Mouse (Mus musculus) forebrain, embryonic 11.5 days (tissue): ENCODE data around the gene Gorasp1. TPM values are rescaled to one million over a fixed set of nuclear protein-coding genes. Genes with fewer than 3 reads are reported as not detected.

Experiments used
- ATAC-seq: fragments of 200-750 bp; cut with Nextera tagmentation; replicated peaks from 2 replicates; pipeline ENCODE4 v1.8.0; 2017; ENCODE audit warnings: moderate TSS enrichment; ENCODE audit not compliant: low FRiP score
- DNase-seq: peaks from one replicate; pipeline ENCODE4 v3.0.0-alpha.2; 2017; ENCODE audit warnings: low spot score
- H3K27ac ChIP-seq: fragments of 300-500 bp; sonication (generic); 2 replicates; pipeline ENCODE4 v1.5.1; 2014; ENCODE audit warnings: low read depth, low read length
- H3K27me3 ChIP-seq: fragments of 300-500 bp; sonication (generic); 2 replicates; pipeline ENCODE4 v1.6.1; 2014; ENCODE audit warnings: mild to moderate bottlenecking, low read length, mixed read lengths; ENCODE audit not compliant: control insufficient read depth, insufficient read depth
- H3K36me3 ChIP-seq: fragments of 300-500 bp; sonication (generic); 2 replicates; pipeline ENCODE4 v1.6.1; 2014; ENCODE audit warnings: mild to moderate bottlenecking, low read length, moderate library complexity, mixed read lengths; ENCODE audit not compliant: control insufficient read depth, insufficient read depth
- H3K4me1 ChIP-seq: fragments of 300-500 bp; sonication (generic); replicated peaks from 2 replicates; pipeline ENCODE4 v1.6.1; 2014; ENCODE audit warnings: low read length, mixed read lengths; ENCODE audit not compliant: control insufficient read depth, insufficient read depth
- H3K4me2 ChIP-seq: fragments of 300-500 bp; sonication (generic); 2 replicates; pipeline ENCODE4 v1.6.1; 2014; ENCODE audit warnings: low read depth, mild to moderate bottlenecking, low read length, moderate library complexity, mixed read lengths; ENCODE audit not compliant: severe bottlenecking
- H3K4me3 ChIP-seq: fragments of 300-500 bp; sonication (generic); 2 replicates; pipeline ENCODE4 v1.5.1; 2014; ENCODE audit warnings: low read depth, low read length
- H3K9ac ChIP-seq: fragments of 300-500 bp; sonication (generic); 2 replicates; pipeline ENCODE4 v1.6.1; 2014; ENCODE audit warnings: low read length
- H3K9me3 ChIP-seq: fragments of 300-500 bp; sonication (generic); 2 replicates; pipeline ENCODE4 v1.6.1; 2016; ENCODE audit warnings: low read length, mixed read lengths; ENCODE audit not compliant: control insufficient read depth
- WGBS: fragments of 180-500 bp; shearing (Covaris S2); extraction: QIAGEN DNeasy Blood & Tissue Kit; methylation state at CpG from one replicate; pipeline ENCODE4 v1.1.7; 2014; 5-methylcytosine and 5-hydroxymethylcytosine counted together
- polyA plus RNA-seq: library from polyadenylated mRNA; unstranded; fragments of >200 nt; fragmentation: Nextera tagmentation; extraction: Ambion mirVana; gene quantifications from 2 replicates; pipeline ENCODE4 v1.2.1, GENCODE M21; 2014

Gorasp1 gene
- polyA plus RNA-seq, 1 experiment from 2014 or later = 19.3 TPM

DNA sequence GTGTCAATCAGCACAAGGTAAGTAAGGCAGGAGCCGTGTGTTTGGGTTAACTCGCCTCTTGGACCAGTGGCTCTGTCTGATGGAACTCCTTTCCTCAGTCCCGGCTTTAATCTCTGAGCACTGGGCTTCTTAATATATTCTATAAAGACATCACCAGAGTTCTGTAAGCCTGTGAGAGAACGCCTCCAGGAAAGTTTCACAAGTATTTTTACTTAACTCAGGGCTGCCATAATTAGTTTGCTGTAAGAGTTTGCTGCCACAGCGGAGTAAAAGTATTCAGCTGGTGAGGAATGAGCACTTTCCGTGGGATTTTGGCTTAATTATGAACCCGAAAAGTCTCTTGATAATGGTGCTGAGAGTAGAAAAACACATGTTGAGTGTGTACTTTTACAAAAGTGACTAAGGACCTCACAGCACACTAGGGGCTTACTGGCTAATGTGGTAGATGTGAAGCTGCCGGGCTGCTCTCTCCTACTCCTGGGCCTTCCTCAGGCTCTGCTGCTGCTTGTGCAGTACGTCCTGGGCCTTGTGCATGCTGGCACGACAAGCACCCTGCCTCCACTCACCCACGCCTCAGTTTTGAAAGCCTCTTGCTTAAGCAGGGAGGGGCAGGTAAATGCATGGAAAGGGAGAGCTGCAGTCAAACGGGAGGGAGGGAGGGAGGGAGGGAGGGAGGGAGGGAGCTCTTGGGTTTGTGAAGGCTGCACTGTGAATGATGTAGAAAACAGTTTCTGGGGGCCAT lies 34.8 kb downstream of the Gorasp1 start:
- Histone ChIP-seq H3K9ac (no peak overlapping the region), H3K9me3 (no peaks in the 10 kb centered on the region), H3K27ac (no peak overlapping the region), H3K36me3 (peaks cover 9% of the 10 kb centered on the region; the same call in 1 of the 2 replicates), H3K4me2 (no peak overlapping the region), H3K4me3 (no peak overlapping the region), H3K27me3 (no peaks in the 10 kb centered on the region), H3K4me1 (no peaks in the 10 kb centered on the region)
- 84% methylated on average over 12 of the region's 12 CpGs for WGBS
- DNase-seq = no peak
- no peak for ATAC-seq

DNA sequence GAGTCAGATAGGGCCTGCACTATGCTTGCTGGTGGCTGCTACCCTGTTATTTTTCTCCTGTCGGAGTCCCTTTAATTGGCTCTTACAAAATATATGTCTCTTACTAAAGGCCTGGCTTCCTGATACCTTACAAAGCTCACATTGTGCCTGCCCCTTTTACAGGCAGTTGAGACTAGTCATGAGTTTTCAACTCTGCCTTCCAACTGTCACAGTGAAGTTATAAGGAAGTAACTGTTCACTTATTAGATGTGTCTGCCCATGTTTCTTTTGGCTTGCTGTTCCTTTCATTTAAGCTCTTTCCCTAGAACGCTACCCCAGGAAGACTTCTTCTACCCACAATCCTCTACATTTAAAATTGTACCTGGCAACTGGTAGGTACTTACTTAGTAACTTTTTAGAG lies 37.9 kb downstream of the Gorasp1 start:
- Histone ChIP-seq H3K4me3 (no peak overlapping the region), H3K27ac (no peak overlapping the region), H3K27me3 (no peaks in the 10 kb centered on the region), H3K9me3 (no peaks in the 10 kb centered on the region), H3K4me2 (no peak overlapping the region), H3K4me1 (peaks cover 6% of the 10 kb centered on the region), H3K9ac (no peak overlapping the region), H3K36me3 (no peaks in the 10 kb centered on the region)
- DNase-seq = no peak
- 89% methylated on average over 2 of the region's 2 CpGs for WGBS
- ATAC-seq = no peak

DNA sequence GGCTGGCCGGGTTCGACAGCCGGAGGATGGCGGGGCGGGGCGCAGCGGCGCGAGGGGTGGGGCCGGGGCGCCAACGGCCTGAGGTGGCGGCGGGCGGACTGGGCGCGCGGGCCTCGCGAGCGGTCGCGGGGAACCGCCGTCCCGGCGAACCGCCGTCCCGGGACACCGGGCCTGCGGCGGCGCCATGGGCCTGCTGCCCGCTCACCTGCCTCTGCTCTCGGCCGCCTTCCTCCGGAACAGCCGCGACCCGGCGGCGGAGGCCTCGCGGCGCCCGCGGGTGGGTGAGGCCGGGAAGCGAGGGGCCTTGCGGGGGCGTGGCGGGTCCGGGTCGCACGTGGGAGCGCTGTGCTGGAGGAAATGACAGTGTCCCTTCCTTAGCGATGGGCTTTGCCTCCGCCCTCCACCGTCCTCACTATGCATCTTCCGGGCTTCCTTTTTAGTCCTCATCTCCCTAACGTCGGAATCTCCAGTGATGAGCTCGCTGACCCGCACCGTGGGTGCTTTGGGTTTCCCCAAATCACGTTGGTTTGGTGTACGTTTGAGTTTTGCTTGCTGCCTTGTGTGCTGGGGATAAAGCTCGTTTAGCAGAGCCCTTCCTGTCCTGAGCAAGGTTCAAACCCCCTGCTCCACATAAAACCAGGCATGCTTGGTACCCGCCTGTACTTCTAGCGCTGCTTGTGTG lies 42.2 kb downstream of the Gorasp1 start:
- peak overlapping the region; percentile 82 for H3K9ac ChIP-seq
- H3K4me2 ChIP-seq = peak overlapping the region; percentile 82
- WGBS = 2% methylated on average over 28 of the region's 71 CpGs
- peak overlapping the region; percentile 75; the same call in 1 of the 2 replicates for H3K27ac ChIP-seq
- ATAC-seq (peak; percentile 66), DNase-seq (no peak)
- H3K4me3 ChIP-seq = peak overlapping the region; percentile 95
- H3K36me3 ChIP-seq = no peaks in the 10 kb centered on the region
- H3K4me1 ChIP-seq = peaks cover 6% of the 10 kb centered on the region
- H3K9me3 ChIP-seq = no peaks in the 10 kb centered on the region
- no peaks in the 10 kb centered on the region for H3K27me3 ChIP-seq

DNA sequence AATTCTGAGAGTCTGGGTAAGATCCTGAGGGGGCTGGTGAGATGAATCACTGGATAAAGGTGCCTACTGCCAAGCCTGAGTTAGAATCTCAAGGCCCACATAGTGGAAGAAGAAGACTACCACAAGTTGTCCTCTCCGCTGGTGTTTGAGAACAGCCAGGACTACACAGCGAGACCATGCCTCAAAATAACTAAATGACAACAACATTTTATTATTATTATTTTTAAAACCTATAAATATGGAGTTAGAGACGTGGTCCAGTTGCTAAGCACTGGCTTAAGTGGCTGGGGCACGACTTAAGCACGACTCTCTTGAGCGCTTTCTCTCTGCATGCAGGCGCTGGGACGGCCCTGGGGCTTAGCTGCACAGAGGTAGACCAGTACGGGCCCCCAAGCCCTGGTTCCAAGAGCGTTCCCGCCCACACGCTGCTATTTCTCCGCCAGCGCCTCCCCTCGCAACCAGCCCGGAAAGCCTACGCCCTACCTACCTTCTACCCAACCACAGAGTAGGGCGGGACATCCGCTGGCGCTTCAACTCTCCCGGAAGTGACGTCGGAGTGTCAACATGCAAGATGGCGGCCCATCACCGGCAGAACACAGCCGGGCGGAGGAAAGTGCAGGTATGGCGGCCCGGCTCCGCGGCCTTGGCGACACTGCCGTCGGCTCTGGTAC lies 42.9 kb downstream of the Gorasp1 start, which contains the start of gene Wdr48:
Gene Wdr48 (plus strand): TSS at position 540 of the 671 bp plus-strand sequence.
- Histone ChIP-seq H3K27ac (peak within 1 kb of the TSS; percentile 75), H3K4me1 (peaks cover 11% of the 10 kb centered on the region), H3K36me3 (no peaks in the 10 kb centered on the region), H3K4me3 (peak within 1 kb of the TSS; percentile 95), H3K4me2 (peak within 1 kb of the TSS; percentile 82), H3K9ac (peak within 1 kb of the TSS; percentile 82), H3K27me3 (no peaks in the 10 kb centered on the region), H3K9me3 (no peaks in the 10 kb centered on the region)
- ATAC-seq (peak; percentile 98), DNase-seq (peak; percentile 98)
- WGBS = 3% methylated on average over 34 of the region's 34 CpGs

DNA sequence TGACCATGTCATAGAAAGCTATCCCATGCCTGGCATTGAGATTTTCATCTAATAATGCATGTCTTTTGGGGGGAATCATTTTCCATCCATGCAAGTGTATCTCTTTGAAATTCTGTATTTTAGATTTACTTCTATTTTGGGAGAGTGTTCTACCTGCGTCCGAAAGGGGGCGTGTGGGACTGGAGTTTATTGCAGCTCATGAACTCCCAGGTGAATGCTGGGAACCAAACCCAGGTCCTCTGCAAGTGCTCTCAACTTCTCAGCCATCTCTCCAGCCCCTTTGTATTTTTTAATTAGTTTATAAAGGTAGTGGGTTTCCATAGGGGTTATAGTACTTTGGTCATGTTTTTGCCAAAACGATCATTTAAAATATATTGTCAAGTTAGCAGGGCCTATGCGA lies 43.5 kb downstream of the Gorasp1 start:
- WGBS = 81% methylated on average over 5 of the region's 5 CpGs
- H3K4me2 ChIP-seq = peak overlapping the region; percentile 62; the same call in 1 of the 2 replicates
- no peak overlapping the region for H3K4me3 ChIP-seq
- H3K9me3 ChIP-seq = no peaks in the 10 kb centered on the region
- no peaks in the 10 kb centered on the region for H3K36me3 ChIP-seq
- DNase-seq (no peak), ATAC-seq (no peak)
- H3K4me1 ChIP-seq = peaks cover 15% of the 10 kb centered on the region
- H3K27ac ChIP-seq = no peak overlapping the region
- no peaks in the 10 kb centered on the region for H3K27me3 ChIP-seq
- H3K9ac ChIP-seq = peak overlapping the region; percentile 82

DNA sequence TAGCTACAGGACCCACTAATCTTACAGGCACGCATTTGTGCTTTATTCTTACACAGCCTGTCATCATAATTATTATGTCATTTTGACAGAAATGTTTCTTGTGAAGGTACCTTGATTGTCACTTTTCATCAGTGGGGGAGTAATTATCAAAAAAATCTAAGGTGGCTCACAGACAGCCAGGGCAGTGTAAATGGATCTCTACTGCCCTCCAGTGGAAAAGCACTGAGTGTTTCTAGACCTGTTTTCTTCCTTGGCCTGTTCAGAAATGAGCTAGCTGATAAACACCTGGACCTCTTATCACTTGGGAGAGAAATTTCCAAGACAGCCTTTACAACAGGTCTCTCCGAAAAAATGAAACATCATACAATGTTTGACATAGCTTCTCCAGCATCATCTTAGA lies 46.7 kb downstream of the Gorasp1 start:
- Histone ChIP-seq H3K4me2 (no peak overlapping the region), H3K27me3 (no peaks in the 10 kb centered on the region), H3K27ac (no peak overlapping the region), H3K4me1 (peaks cover 19% of the 10 kb centered on the region), H3K9ac (no peak overlapping the region), H3K9me3 (no peaks in the 10 kb centered on the region), H3K4me3 (no peak overlapping the region), H3K36me3 (no peaks in the 10 kb centered on the region)
- ATAC-seq (no peak), DNase-seq (peak; percentile 63)
- WGBS = 38% methylated on average over 2 of the region's 2 CpGs

DNA sequence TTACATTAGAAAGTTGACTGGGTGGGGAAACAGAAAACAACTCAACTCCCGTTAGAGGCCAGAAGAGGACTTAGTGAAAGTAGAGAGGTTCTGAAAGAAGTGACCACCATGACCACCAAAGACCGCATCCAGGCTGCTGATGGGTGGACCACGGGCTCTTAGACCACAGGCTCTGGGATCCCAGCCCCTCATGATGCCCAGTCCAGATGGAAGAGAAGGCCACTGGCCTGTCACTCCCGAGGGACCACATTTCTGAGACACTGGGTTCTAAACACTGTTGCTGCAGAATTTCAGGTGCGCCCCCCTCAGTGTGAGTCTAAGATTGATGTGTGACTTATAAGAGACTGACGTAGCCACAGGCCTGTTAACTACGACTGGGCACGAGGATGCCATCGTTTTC lies 47.9 kb downstream of the Gorasp1 start:
- Histone ChIP-seq H3K9ac (peak overlapping the region; percentile 37; the same call in 1 of the 2 replicates), H3K36me3 (no peaks in the 10 kb centered on the region), H3K9me3 (no peaks in the 10 kb centered on the region), H3K27me3 (no peaks in the 10 kb centered on the region), H3K4me3 (no peak overlapping the region), H3K4me1 (peaks cover 15% of the 10 kb centered on the region), H3K27ac (peak overlapping the region; percentile 94), H3K4me2 (peak overlapping the region; percentile 24; the same call in 1 of the 2 replicates)
- 52% methylated on average over 9 of the region's 9 CpGs for WGBS
- ATAC-seq (peak; percentile 22), DNase-seq (peak; percentile 59)

DNA sequence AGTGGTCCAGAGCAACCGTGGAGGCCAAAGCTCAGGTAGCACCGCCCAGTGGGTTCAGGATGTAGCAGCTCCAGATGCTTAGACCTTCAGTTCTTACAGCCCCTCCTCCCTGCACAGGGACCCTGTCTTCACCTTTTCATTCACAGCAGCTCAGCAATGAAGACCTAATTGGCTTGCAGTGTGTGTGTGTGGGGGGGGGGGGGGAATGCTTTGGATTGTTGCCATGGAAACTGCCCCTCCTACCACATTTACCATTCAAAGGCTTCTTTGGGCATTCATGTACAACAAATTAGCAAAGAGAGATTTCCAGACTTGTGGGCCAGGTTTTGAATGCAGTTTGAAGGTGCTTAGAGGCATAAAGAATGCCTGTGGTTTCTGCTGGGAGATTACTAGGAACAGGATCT lies 48.5 kb downstream of the Gorasp1 start:
- Histone ChIP-seq H3K9me3 (no peaks in the 10 kb centered on the region), H3K4me3 (no peak overlapping the region), H3K36me3 (no peaks in the 10 kb centered on the region), H3K4me1 (peaks cover 15% of the 10 kb centered on the region), H3K27me3 (no peaks in the 10 kb centered on the region), H3K4me2 (no peak overlapping the region), H3K27ac (peak overlapping the region; percentile 94), H3K9ac (no peak overlapping the region; the same call in 1 of the 2 replicates)
- WGBS = 19% methylated on average over 2 of the region's 2 CpGs
- ATAC-seq (peak; percentile 92), DNase-seq (peak; percentile 91)
